Mouse (Mus musculus) urinary bladder, adult 18-20 months (tissue): ENCODE data around the gene Dld.
A peak's percentile ranks its signal among the peaks of the same experiment; 100 is the strongest.

ENCODE experiments used
- DNase-seq, 2 experiments: peaks; one replicate each; pipeline ENCODE4 v3.0.0; 2022; ENCODE audit warnings: low spot score in 2 of 2, mixed read lengths in 2 of 2

Gene Dld

DNA sequence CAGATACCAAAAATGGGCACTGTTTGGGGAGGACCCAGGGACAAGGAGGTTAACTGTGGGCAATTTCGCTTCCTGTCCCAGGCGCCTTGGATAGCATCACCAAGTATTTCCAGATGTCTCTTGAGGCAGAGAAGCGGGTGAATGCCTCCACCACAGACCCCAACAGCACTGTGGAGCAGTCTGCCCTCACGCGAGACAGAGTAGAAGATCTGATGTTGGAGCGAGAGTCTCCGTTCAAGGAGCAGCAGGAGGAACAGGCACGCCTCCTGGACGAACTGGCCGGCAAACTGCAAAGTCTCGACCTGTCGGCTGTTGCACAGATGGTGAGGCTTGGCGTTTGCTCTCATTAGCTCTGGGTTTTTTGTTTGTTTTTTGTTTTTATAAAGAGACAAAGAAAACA lies 30.4 kb downstream of the Dld start:
- DNase-seq = no peak

GRCm38 (mm10) chr12:31318409-31318963 lies 32.8 kb downstream of the Dld start:
- no peak for DNase-seq

GRCm38 (mm10) chr12:31317670-31318408 lies 33.4 kb downstream of the Dld start:
- DNase-seq = no peak

DNA sequence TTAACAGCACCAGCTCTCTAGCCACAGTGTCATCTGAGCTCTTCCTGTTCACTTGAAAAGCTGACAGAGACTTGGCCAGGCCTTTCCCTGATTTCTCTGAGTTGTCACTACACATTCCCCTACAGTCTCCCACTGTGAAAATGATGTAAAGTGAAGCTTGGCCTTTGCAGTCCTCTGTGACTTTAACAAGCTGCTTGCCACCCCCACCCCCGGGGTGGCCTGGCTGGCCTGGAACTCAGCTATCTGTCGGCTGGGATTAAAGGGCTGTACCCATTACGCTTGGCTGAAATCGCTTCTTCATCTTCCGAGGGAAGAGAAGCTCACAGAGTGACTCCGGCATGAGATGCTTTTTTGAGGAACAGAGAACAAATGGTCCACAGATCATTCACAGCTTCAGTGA lies 35.3 kb downstream of the Dld start:
- DNase-seq = no peak

DNA sequence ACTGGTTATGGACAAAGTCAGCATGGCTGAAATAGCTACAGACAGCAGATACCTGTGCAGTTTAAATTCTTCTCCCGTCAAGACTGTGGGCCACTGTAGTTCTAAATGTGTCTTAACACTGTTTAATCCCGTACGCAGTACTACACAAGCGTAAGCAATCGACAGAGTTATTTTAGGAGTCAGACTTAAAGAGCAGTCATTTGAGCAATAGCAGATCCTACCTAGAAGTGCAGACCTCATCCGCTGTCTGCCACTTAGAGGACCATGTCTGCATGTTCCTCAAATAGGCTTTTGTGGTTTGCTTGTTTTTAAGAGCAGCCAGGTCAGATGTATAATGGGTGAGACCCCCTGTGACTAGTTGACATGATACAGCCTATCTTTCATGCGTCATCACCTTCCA lies 36.9 kb downstream of the Dld start:
- DNase-seq = no peak

- DNase-seq = no peak
Observed at GRCm38 (mm10) chr12:31313136-31313535, 38.1 kb downstream of the Dld start.

- DNase-seq = no peak
Observed at GRCm38 (mm10) chr12:31312281-31312680, 39.0 kb downstream of the Dld start.

DNA sequence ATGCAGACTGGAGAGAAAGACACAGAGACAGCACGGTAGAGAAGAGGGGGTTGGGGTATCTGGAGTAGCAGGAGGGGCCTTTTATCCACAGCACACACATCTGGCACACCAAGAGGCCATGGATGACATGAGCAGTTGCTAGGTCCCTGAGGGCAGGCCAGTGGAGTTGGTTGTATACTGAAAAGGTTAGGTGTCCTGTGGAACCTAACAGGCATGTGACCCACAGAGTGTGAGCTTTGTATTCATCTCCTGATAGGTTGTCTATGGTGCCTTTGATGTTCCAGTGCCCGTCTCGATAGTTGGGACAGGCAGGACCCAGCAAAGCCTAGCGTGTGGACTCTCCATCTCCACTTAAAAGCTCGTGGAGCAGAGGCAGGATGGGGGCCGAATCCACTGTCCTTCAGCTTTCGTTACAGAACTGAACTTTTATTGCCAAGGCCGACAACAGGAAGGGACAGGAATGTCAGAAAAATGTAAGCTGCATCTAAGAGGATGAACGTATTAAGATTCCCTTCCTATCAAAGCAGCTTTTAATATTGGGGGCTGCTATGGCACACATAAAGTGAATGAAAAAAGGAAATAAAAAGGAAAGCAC lies 39.5 kb downstream of the Dld start:
- DNase-seq = no peak

DNA sequence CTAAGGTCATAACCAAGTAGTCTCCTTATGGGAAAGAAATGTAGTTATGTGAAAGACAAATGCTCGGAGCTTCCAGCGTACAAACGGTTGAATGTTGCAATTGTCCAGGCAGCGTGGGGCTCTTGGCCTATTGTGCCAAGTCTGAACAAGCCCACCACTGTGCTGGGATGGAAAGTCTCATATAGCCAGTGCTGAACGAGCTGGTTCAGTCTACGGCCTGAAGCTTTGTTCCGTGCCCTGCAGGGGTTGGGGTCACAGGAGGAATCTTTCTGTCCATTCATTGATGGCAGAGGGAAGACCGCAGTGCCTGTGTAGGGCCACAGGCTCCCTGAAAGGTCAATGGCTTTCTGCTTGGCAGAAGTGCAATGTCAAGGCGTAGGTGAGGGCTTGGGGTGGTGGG lies 40.6 kb downstream of the Dld start:
- no peak for DNase-seq

- no peak for DNase-seq
Observed at GRCm38 (mm10) chr12:31307756-31308155, 43.5 kb downstream of the Dld start.

DNA sequence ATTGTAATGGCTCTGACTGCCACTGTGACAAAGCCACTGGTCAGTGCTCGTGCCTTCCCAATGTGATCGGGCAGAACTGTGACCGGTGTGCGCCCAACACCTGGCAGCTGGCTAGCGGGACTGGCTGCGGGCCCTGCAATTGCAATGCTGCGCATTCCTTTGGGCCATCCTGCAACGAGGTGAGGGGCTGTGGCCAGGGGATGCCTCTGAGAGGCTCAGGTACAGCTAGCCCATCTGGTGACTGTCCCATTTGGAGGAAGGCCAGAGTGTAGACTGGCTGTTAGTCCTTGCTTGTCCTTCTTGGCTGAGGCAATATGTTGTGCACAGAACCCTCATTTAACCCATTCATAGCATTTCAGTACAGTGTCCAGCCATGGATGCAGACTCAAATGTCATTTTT lies 44.2 kb downstream of the Dld start:
- DNase-seq = no peak

- DNase-seq = no peak
Observed at GRCm38 (mm10) chr12:31306075-31306675, 45.1 kb downstream of the Dld start.

DNA sequence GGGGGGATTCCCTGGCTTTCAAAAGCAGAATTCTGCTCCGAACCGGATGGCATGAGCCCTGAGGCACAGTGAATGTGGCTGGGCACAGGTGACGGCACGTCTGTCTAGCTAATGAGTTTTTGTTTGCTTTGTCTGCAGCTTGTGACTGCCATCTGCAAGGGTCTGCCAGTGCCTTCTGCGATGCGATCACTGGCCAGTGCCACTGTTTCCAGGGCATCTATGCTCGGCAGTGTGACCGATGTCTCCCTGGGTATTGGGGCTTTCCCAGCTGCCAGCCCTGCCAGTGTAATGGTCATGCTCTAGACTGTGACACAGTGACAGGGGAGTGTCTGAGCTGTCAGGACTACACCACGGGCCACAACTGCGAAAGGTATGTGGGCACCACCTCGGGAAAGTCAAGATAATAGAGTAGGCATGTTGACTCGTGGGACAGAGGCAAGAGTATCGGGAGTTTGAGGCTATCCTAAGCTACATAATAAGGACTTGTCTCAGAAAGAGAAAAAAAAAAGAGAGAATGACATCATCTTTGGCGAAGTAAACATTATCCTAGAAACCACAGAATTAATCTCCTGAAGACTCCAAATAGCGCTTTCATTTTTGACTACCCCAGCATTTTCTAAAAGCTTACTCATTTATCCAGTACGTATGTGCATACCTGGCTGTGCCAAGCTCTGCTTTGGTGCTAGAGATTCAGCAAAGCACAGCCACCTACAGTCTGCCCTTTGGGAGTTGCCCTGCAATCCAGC lies 48.3 kb downstream of the Dld start:
- no peak for DNase-seq

DNA sequence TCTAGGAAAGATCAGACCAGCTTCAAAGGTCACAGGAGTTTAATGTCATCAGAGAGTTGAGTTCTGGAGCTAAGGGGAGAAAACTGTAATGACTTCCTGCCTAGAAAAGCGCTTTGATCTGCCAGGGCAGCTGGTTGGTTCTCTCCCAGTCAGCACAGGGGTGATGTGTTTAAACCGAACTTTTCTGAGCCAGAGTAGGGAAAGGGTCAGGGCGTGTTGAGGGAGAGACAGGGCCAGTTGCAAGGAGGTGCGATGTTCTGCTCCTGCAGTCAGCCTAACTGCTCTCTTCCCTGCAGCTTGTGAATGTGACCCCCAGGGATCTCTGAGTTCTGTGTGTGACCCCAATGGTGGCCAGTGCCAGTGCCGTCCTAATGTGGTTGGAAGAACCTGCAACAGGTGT lies 49.0 kb downstream of the Dld start:
- DNase-seq = peak in 1 of 2 experiments; percentile 36

DNA sequence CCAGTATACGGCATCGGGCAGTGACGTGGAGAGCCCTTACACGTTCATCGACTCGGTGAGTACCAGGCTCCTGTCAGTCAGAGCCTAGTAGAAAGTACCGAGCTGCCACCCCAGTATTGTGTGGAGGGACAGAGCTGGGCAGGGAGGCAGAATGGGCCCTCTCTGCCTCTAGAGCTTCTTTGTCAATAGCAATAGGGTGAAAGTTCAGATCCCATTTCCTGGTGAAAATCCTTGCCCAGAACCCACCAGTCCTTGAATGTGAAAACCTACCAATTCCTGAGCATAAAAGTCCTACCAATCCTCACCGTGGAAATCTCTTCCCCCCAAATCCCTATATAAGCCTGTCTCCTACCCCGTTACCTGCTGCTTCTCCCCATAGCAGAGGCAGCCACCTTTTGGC lies 51.0 kb downstream of the Dld start:
- DNase-seq = no peak

- DNase-seq = peak in 1 of 2 experiments; percentile 40
Observed at GRCm38 (mm10) chr12:31299676-31300197, 51.5 kb downstream of the Dld start.

GRCm38 (mm10) chr12:31299126-31299525 lies 52.1 kb downstream of the Dld start:
- no peak for DNase-seq

- no peak for DNase-seq
Observed at GRCm38 (mm10) chr12:31298530-31298929, 52.7 kb downstream of the Dld start.

DNA sequence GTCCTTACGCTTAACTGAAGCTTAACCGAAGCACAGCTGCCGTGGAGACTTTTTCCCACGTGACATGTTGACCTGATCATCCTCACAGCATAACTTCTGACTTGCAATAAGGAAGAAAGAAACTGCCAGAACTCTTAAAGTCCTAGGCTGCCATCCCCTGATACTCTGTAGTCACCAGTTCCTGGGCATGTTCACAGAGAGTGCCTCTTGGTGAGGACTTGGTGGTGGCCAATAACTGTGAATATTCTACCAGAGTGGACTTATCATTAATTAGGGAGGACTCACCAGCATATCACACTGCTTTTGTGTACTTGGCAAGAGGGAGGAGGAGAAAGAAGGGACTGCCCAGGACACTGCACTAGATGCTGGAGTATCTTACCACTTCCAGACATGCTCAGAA lies 53.1 kb downstream of the Dld start:
- no peak for DNase-seq

GRCm38 (mm10) chr12:31296097-31296496 lies 55.2 kb downstream of the Dld start:
- no peak for DNase-seq

- peak in 1 of 2 experiments; percentile 54 for DNase-seq
Observed at GRCm38 (mm10) chr12:31295505-31295904, 55.7 kb downstream of the Dld start.

GRCm38 (mm10) chr12:31294996-31295395 lies 56.3 kb downstream of the Dld start:
- no peak for DNase-seq
